Mouse (Mus musculus) hematopoietic stem cell, adult 5-6 weeks (primary cell): ENCODE results near the gene Zfp984. TPM values are rescaled to one million over a fixed set of nuclear protein-coding genes. Genes with fewer than 3 reads are reported as not detected.
"Not testable (repeated sequence)": the region's sequence is repeated elsewhere in the genome, so short reads cannot be mapped to it uniquely, and the experiment has no call there.

Experiments used
- ATAC-seq, 2 experiments: fragments of 125-278 bp in 1 of 2; replicated peaks in 1 of 2; 2 replicates each; pipeline ENCODE4 v1.8.0; 2016 to 2017; ENCODE audit warnings: inconsistent platforms in 2 of 2, mild to moderate bottlenecking in 2 of 2, moderate number of reproducible peaks in 2 of 2, low read depth in 1 of 2, moderate TSS enrichment in 1 of 2; ENCODE audit not compliant: low FRiP score in 2 of 2, poor library complexity in 2 of 2, severe bottlenecking in 2 of 2, insufficient read depth in 1 of 2, low TSS enrichment in 1 of 2
- total RNA-seq: library from RNA; stranded (forward); fragments of 172-1452, 232-1000 nt; gene quantifications from 2 replicates; pipeline ENCODE4 v1.2.3, GENCODE M21; 2017

The Zfp984 gene
- total RNA-seq, result 42.7 and 60.9 TPM in 2 replicates

DNA sequence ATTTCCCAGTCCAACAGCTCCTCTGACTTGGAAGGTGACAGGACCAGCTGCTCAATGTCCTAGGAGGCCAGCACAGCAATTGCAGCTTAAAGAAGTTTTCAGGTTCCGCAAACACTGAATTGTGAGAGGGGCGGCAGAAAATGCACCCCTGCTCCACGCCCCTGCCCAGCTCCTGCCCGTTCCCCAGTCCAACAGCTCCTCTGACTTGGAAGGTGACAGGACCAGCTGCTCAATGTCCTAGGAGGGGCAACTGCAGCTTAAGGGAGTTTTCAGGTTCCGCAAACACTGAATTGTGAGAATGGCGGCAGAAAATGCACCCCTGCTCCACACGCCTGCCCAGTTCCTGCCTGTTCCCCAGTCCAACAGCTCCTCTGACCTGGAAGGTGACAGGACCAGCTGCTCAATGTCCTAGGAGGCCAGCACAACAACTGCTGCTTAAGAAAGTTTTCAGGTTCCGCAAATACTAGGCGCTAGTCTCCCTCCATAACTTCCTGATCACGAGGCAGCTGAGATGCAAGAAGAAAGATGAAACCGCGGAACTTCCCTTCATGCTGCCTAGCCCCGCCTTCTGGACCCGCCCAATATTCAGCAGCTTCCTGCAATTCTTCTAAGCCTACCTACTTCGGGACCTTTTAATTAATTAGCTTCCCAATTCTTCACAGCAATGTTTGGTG lies at the start of gene Zfp984:
Gene Zfp984 (minus strand): TSS at position 497 of the 674 bp plus-strand sequence.
- ATAC-seq, result peak; percentile 91 to 92

DNA sequence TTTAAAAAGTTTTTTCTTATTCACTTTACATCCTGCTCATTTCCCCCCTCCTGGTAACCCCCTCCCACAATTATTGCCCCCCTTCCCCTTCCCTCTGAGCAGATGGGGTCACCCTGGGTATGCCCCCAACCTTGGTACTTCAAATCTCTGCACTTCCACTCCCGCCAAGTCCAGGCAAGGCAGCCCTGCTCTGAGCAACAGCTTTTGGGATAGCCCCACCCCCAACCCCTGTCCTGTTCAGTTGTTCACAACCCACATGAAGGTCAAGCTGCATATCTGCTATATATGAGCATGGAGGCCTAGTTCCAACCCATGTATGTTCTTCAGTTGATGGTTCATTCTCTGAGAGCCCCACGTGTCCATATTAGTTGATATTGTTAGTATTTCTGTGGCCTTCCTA lies 41.2 kb upstream of the Zfp984 start:
- ATAC-seq, result no peak

DNA sequence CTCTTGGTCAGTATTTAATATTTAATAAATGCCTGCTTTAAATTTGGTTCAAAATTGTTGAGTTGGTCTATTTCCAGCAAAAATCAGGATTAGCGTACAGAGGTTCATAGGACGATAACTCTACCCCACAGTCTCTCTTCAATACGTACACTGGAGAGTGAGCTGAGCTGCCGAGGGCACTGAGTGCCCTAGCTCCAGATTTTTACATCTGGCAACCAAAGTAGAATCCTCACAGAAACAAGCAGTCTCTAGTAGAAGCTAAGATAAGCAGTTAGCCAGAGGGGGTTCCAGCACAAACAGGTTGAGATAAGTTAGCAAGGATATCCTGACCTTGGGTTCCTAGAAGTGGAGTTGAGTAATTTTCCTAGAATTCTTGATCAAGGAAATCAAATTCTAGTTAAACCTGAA lies 39.0 kb upstream of the Zfp984 start:
- peak; percentile 46 to 65 for ATAC-seq

GRCm38 (mm10) chr4:147847614-147848583 lies 38.3 kb upstream of the Zfp984 start, which contains the start of gene Zfp933:
TSS of gene Zfp933 (minus strand) at chr4:147848366.
- peak; percentile 89 to 94 for ATAC-seq

DNA sequence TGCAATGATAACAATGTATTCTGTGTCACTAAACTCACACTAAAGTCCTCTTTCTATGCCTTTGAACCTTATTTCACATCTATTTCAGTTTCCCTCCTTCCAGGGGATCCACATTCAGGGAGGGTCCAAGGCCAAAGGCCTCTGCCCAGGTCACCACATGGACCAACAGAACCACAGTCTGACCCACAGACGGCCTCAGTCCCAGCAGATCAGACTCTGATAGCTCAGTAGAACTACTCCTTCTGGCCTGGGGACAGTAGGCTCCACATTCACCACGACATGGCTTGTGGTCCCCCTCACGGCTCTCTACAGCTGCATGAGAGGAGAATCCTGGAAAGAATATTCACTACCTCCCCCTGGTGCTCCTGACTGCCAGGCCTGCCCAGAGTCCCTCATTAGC lies 33.3 kb upstream of the Zfp984 start:
- no peak for ATAC-seq

DNA sequence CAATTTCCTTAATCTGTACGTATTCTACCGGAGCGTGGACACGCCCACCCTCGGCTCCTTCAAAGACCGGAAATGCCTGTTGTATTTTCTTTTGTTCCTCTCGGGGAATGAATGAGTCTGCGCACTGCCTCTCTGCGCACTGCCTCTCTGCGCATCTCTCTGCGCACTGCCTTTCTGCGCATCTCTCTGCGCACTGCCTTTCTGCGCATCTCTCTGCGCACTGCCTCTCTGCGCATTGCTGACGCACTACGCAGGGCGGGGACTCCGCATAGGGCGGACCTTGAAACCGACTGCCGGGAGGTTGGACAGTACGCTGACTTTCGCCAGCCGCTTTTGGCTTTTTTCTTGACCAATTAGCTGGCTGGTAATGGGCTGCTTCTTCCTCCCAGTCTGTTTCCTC lies 29.7 kb upstream of the Zfp984 start:
- ATAC-seq, result not testable (repeated sequence)

DNA sequence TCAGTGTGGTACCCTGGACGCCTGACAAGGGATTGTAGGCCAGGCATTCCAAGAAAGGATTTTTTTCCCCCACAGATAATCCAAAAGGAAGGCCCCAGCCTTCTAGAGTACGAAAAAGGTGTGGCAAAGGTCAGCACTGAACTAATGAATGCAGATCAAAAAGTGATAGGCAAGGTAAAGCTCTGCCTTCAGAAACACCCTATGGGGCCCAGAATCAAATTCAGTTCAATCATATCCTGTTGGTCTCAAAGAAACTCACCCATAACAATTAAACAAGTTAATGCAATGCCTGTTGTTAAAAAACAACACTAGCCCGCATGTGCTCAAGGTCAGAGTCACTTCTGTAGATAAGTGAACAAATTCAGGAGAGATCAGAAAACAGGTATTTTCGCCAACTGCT lies 14.8 kb upstream of the Zfp984 start:
- no peak for ATAC-seq

DNA sequence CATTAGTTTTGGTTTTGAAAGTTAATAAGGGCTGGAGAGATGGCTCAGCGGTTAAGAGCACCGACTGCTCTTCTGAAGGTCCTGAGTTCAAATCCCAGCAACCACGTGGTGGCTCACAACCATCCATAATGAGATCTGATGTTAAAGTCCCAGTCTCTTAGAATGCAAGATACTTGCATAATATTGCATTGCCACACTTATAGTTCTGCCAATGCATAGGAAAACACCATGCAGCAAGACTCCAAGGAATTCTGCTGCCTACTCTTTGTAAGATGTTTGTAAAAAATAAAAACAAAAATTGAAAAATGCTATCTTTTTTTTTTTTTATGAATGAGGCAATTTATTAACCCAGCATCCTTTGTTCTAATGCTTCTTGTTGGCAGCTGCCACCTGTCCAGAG lies 11.8 kb upstream of the Zfp984 start:
- ATAC-seq, result 0 out of 4 replicates have a peak, but pooled peaks of 1 of the 2 experiments have one; percentile 51

DNA sequence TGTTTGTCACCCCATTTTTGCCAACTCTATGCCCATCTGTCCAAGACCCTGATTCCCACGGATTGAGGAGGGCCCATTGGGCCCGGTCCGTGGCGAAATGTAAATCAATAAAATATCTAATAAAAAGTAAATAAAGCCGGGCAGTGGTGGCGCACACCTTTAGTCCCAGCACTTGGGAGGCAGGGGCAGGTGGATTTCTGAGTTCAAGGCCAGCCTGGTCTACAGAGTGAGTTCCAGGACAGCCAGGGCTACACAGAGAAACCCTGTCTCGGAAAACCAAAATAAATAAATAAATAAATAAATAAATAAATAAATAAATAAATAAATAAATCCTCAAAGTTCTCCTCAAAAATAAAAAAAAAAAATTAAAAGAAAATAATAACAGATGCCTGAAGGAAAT lies 10.1 kb upstream of the Zfp984 start:
- ATAC-seq, result not testable (repeated sequence)

- ATAC-seq, result peak; percentile 79 to 80
Measured at GRCm38 (mm10) chr4:147814592-147815167, 5.1 kb upstream of the Zfp984 start.

- ATAC-seq, result no peak; a peak in 1 of 4 replicates
Measured at GRCm38 (mm10) chr4:147813249-147813765, 3.7 kb upstream of the Zfp984 start.

DNA sequence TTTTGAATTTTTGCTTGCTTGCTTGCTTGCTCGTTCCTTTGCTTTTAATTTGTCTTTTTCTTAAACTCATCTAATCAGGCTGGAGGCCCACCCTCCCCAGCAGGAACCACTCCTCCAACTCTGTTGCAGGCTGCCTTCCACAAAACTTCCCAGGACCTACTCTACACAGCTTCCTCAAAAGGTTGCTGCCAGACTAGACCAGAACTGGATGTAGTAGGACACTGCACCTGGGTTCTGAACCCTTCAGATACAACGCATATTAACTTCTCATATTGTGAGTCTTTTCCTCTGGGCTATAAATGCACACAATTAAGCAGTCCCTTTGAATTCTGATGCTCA lies 347 bp upstream of the Zfp984 start:
- ATAC-seq, result not testable (repeated sequence)

DNA sequence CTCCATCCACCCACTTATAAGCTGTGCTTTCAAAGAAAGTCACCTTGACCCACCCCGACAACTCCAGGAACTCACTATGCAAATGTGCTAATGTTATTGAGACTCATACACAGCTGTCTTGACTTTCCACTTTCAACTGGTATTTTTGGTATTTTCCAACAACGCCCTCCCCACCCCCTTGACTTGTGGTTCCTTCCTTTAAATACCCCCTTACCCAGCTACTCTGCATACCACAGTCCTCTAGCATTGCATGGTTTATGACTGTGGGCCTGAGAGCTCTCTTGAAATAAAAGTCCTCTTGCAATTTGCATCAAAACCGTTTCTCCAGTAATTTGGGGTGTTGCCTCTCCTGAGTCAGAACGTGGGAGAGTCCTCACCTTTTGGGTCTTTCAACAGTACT lies 1.1 kb downstream of the Zfp984 start:
- ATAC-seq, result not testable (repeated sequence)

GRCm38 (mm10) chr4:147795308-147795707 lies 14.3 kb downstream of the Zfp984 start:
- not testable (repeated sequence) for ATAC-seq

DNA sequence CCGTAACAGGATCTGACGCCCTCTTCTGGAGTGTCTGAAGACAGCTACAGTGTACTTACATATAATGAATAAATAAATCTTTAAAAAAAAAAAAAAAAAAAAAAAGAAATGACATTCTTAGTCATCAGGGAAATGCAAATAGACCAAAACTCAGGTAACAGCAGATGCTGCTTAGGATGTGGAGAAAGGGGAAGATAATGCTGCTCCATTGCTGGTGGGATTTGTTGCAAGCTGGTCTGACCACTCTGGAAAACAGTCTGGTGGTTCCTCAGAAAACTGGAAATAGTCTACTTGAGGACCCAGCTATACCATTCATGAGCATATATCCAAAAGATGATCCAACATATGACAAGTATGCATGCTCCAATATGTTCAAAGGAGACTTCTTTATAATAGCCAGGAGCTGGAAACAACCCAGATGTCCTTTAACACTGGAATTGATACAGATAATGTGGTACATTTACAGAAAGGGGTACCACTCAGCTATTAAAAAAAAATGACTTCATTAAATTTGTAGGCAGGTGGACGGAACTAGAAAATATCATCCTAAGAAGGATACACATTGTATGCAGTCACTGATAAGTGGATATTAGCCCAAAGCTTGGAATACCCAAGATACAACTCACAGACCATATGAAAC lies 15.4 kb downstream of the Zfp984 start:
- not testable (repeated sequence) for ATAC-seq

- not testable (repeated sequence) for ATAC-seq
Measured at GRCm38 (mm10) chr4:147793390-147793916, 16.1 kb downstream of the Zfp984 start.

- not testable (repeated sequence) for ATAC-seq
Measured at GRCm38 (mm10) chr4:147791729-147792128, 17.9 kb downstream of the Zfp984 start.
